Mouse (Mus musculus) retina, adult 2 months (tissue): ENCODE measurements around the gene Gjd3.
A peak's percentile ranks its signal among the peaks of the same experiment; 100 is the strongest.

Source experiments
- DNase-seq: peaks from one replicate; pipeline ENCODE4 v3.0.0-alpha.2; 2012; ENCODE audit warnings: low read depth, low spot score

The Gjd3 gene

GRCm38 (mm10) chr11:98981289-98981996 lies 1.4 kb downstream of the Gjd3 start:
- DNase-seq: no peak

- DNase-seq: no peak
These were observed 3.5 kb downstream of the Gjd3 start for GRCm38 (mm10) chr11:98979356-98979755.

- no peak for DNase-seq
These were observed 4.2 kb downstream of the Gjd3 start for GRCm38 (mm10) chr11:98978526-98979148.

GRCm38 (mm10) chr11:98974871-98975719 lies 7.7 kb downstream of the Gjd3 start:
- DNase-seq: no peak

- DNase-seq: no peak
These were observed 8.6 kb downstream of the Gjd3 start for GRCm38 (mm10) chr11:98974213-98974612.

- DNase-seq: no peak
These were observed 9.2 kb downstream of the Gjd3 start for GRCm38 (mm10) chr11:98973584-98973983.

GRCm38 (mm10) chr11:98972801-98973360 lies 9.9 kb downstream of the Gjd3 start:
- DNase-seq: no peak

GRCm38 (mm10) chr11:98972215-98972614 lies 10.6 kb downstream of the Gjd3 start:
- peak; percentile 64 for DNase-seq

GRCm38 (mm10) chr11:98971316-98972031 lies 11.3 kb downstream of the Gjd3 start:
- DNase-seq: no peak

GRCm38 (mm10) chr11:98970191-98970925 lies 12.5 kb downstream of the Gjd3 start:
- no peak for DNase-seq

GRCm38 (mm10) chr11:98969496-98969927 lies 13.3 kb downstream of the Gjd3 start:
- no peak for DNase-seq

- DNase-seq: no peak
These were observed 13.9 kb downstream of the Gjd3 start for GRCm38 (mm10) chr11:98968716-98969495.

- DNase-seq: no peak
These were observed 14.7 kb downstream of the Gjd3 start for GRCm38 (mm10) chr11:98968079-98968478.

GRCm38 (mm10) chr11:98966499-98967141 lies 16.2 kb downstream of the Gjd3 start:
- no peak for DNase-seq

GRCm38 (mm10) chr11:98965416-98966077 lies 17.3 kb downstream of the Gjd3 start:
- DNase-seq: no peak

- DNase-seq: no peak
These were observed 18.0 kb downstream of the Gjd3 start for GRCm38 (mm10) chr11:98964616-98965415.

- DNase-seq: no peak
These were observed 18.6 kb downstream of the Gjd3 start for GRCm38 (mm10) chr11:98964201-98964615.
